Comparison of ENCODE assay signal across 30 mouse cellular contexts in the genomic region with DNA sequence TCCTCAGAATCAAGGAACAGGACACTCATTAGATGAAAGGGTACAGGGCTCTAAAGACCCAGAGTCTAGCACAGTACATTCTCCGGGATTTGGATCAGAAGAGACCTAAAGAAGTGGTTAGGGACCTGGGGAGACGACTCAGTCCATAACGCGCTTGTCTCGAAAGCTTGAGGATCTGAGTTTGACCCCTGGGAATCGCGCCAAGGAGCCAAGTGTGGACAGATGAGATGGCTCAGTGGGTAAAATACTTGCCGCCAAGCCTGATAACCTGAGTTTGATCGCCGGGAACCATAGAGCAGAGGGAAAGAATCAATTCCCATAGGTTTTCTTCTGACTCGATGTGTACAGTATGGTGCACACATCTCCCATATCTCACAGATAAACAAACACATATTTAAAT.
"Had no signal": no experiment of that assay in that cellular context is flagged by ENCODE, and none has a peak within 500 bp of the region (broad histone marks: within the 10 kb centered on the region; RNA-seq: fewer than 3 reads in every experiment).

No protein-coding gene starts in this region.

- H3K27ac ChIP-seq: left cerebral cortex, adult 2 months; limb, embryonic 10.5 days; limb, embryonic 12.5 days; limb, embryonic 13.5 days; limb, embryonic 15.5 days; liver, embryonic 12.5 days; liver, embryonic 13.5 days; liver, embryonic 14.5 days; liver, embryonic 15.5 days; lung, embryonic 15.5 days; macrophage; midbrain, embryonic 10.5 days; midbrain, embryonic 12.5 days; midbrain, embryonic 13.5 days; midbrain, embryonic 15.5 days; neural tube, embryonic 12.5 days had no signal

- H3K9ac ChIP-seq: limb, embryonic 12.5 days; limb, embryonic 13.5 days; limb, embryonic 15.5 days; liver, embryonic 12.5 days; liver, embryonic 13.5 days; liver, embryonic 14.5 days; liver, embryonic 15.5 days; liver, postnatal 0 days; lung, embryonic 15.5 days; midbrain, embryonic 12.5 days; midbrain, embryonic 13.5 days; midbrain, embryonic 15.5 days; neural tube, embryonic 12.5 days had no signal

- H3K9me3 ChIP-seq: limb, embryonic 10.5 days; limb, embryonic 12.5 days; limb, embryonic 15.5 days; liver, embryonic 12.5 days; liver, embryonic 13.5 days; liver, embryonic 15.5 days; lung, embryonic 15.5 days; midbrain, embryonic 10.5 days; midbrain, embryonic 12.5 days; midbrain, embryonic 13.5 days; midbrain, embryonic 15.5 days; neural tube, embryonic 12.5 days had no signal

- H3K4me3 ChIP-seq: left cerebral cortex, adult 2 months; limb, embryonic 10.5 days; limb, embryonic 12.5 days; limb, embryonic 13.5 days; limb, embryonic 15.5 days; liver, embryonic 12.5 days; liver, embryonic 13.5 days; liver, embryonic 15.5 days; lung, embryonic 15.5 days; megakaryocyte, embryonic 14.5 days; midbrain, embryonic 10.5 days; midbrain, embryonic 12.5 days; midbrain, embryonic 13.5 days; midbrain, embryonic 15.5 days; myocyte; neural tube, embryonic 12.5 days had no signal

- H3K4me2 ChIP-seq: limb, embryonic 12.5 days; limb, embryonic 13.5 days; limb, embryonic 15.5 days; liver, embryonic 11.5 days; liver, embryonic 12.5 days; liver, embryonic 13.5 days; liver, embryonic 15.5 days; lung, embryonic 15.5 days; midbrain, embryonic 11.5 days; midbrain, embryonic 12.5 days; midbrain, embryonic 13.5 days; midbrain, embryonic 15.5 days; neural tube, embryonic 12.5 days had no signal

- H3K4me1 ChIP-seq: liver, embryonic 12.5 days; liver, embryonic 13.5 days; liver, embryonic 15.5 days; midbrain, embryonic 15.5 days had no signal

- DNase-seq: liver; liver, embryonic 13.5 days; liver, postnatal 0 days; lung, adult 18-20 months; lung, adult 2 months; lung, postnatal 10 days; lung, postnatal 14 days; lung, postnatal 36 days; lung, postnatal 4 days; midbrain, embryonic 14.5 days had no signal

- H3K36me3 ChIP-seq: limb, embryonic 10.5 days; limb, embryonic 12.5 days; limb, embryonic 13.5 days; limb, embryonic 15.5 days; liver, embryonic 12.5 days; liver, embryonic 13.5 days; liver, embryonic 15.5 days; lung, embryonic 15.5 days; midbrain, embryonic 10.5 days; midbrain, embryonic 12.5 days; midbrain, embryonic 13.5 days; midbrain, embryonic 15.5 days; neural tube, embryonic 12.5 days had no signal

- ATAC-seq: liver, embryonic 12.5 days; liver, postnatal 0 days; midbrain, embryonic 13.5 days; midbrain, embryonic 15.5 days; midbrain, embryonic 16.5 days had no signal

- H3K27me3 ChIP-seq: limb, embryonic 12.5 days; limb, embryonic 13.5 days; limb, embryonic 15.5 days; liver, embryonic 13.5 days; liver, embryonic 15.5 days; lung, embryonic 15.5 days; midbrain, embryonic 12.5 days; midbrain, embryonic 13.5 days; midbrain, embryonic 15.5 days; neural tube, embryonic 12.5 days had no signal
